Mouse (Mus musculus) thymus, adult 2 months (tissue): ENCODE results near the gene Tap2.

Source experiments
- CTCF ChIP-seq: fragments of 200-500 bp; IDR thresholded peaks from 2 replicates; pipeline ENCODE4 v1.5.1; 2012; ENCODE audit warnings: mild to moderate bottlenecking, control low read depth, low read length, moderate library complexity, borderline replicate concordance; ENCODE audit not compliant: control insufficient read depth, poor library complexity, insufficient read depth; ENCODE audit errors: extremely low read depth
- POLR2A ChIP-seq: fragments of 200-500 bp; IDR thresholded peaks from 2 replicates; pipeline ENCODE4 v1.6.1; 2012; ENCODE audit warnings: mild to moderate bottlenecking, low read length, control low read depth, moderate library complexity; ENCODE audit not compliant: control insufficient read depth, poor library complexity, insufficient read depth; ENCODE audit errors: extremely low read depth

GRCm38 (mm10) chr17:34185526-34185925 is 17.8 kb upstream of the Tap2 start:
- no peak for TF ChIP-seq CTCF
- TF ChIP-seq POLR2A: no peak
